Mouse (Mus musculus) CH12.LX (cell line): ENCODE results near the gene Coro7.

Source experiments
- EP300 ChIP-seq: IDR thresholded peaks from 2 replicates; pipeline ENCODE4 v1.6.1; 2011; ENCODE audit warnings: low read length, improper control_type of control experiment
- IRF4 ChIP-seq: IDR thresholded peaks from 2 replicates; pipeline ENCODE4 v1.6.1; 2014; ENCODE audit warnings: low read depth, mild to moderate bottlenecking, inconsistent platforms, low read length, improper control_type of control experiment
- MAZ ChIP-seq: IDR thresholded peaks from 2 replicates; pipeline ENCODE4 v1.6.1; 2012; ENCODE audit warnings: low read depth, mild to moderate bottlenecking, inconsistent platforms, low read length, improper control_type of control experiment, moderate library complexity

DNA sequence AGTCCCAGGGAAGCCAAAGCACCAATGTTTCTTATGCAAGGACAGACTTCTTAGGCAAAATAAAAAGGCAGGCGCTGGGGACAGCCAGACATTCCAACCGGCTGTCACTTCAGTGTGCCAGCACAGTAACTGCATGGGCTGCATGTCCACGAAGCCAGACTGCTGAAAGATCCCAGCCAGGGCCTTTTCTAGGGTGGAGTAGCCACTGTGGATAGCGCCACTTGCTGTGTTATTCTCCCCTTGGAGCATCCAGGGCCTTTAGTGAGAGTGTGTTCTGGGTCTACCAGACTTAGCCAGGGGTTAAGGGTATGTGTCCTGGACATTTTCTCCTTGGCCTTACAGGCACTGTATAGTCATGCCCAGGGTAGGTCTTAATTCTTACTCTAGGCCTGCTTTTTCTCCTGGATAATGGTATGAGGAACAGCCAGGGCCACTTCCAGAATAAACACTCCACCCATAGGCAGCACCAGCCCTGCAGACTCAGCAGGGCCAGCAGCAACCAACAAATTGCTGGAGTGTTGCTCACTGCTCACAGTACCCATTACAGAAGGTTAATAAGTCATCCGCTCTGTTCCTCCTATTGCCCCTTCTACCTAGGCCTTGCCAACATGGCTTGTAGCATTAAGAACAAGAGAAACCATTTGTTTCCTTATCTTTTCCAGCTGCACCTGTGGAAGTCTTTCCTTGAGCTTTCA is 91.9 kb downstream of the Coro7 start:
- TF ChIP-seq EP300 = no peak
- TF ChIP-seq IRF4 = no peak
- TF ChIP-seq MAZ = no peak
